Mouse (Mus musculus) testis, adult 2 months (tissue): ENCODE results near the gene Ptrh1. TPM values are rescaled to one million over a fixed set of nuclear protein-coding genes. Genes with fewer than 3 reads are reported as not detected.

Source experiments
- H3K27ac ChIP-seq: fragments of 200-500 bp; 2 replicates; pipeline ENCODE4 v1.5.1; 2012; ENCODE audit warnings: low read depth, low read length; ENCODE audit not compliant: control insufficient read depth, insufficient read depth
- H3K27me3 ChIP-seq: fragments of 200-500 bp; 2 replicates; pipeline ENCODE4 v1.6.1; 2012; ENCODE audit warnings: mild to moderate bottlenecking, low read length, moderate library complexity; ENCODE audit not compliant: control insufficient read depth, insufficient read depth
- H3K36me3 ChIP-seq: fragments of 200-500 bp; 2 replicates; pipeline ENCODE4 v1.6.1; 2012; ENCODE audit warnings: mild to moderate bottlenecking, low read length; ENCODE audit not compliant: control insufficient read depth, insufficient read depth
- H3K4me1 ChIP-seq: fragments of 200-500 bp; 2 replicates; pipeline ENCODE4 v1.6.1; 2012; ENCODE audit warnings: low read length; ENCODE audit not compliant: control insufficient read depth, insufficient read depth
- H3K4me3 ChIP-seq: fragments of 200-500 bp; 2 replicates; pipeline ENCODE4 v1.5.1; 2012; ENCODE audit warnings: low read depth, mild to moderate bottlenecking, low read length, moderate library complexity, mixed read lengths; ENCODE audit not compliant: control insufficient read depth
- CTCF ChIP-seq: fragments of 200-500 bp; IDR thresholded peaks from 2 replicates; pipeline ENCODE4 v1.5.1; 2012; ENCODE audit warnings: low read depth, mild to moderate bottlenecking, inconsistent platforms, low read length, moderate library complexity; ENCODE audit not compliant: control insufficient read depth, insufficient read depth, insufficient replicate concordance
- POLR2A ChIP-seq: fragments of 200-500 bp; IDR thresholded peaks from 2 replicates; pipeline ENCODE4 v1.6.1; 2012; ENCODE audit warnings: low read depth, mild to moderate bottlenecking, inconsistent platforms, low read length, moderate library complexity; ENCODE audit not compliant: control insufficient read depth
- polyA plus RNA-seq: library from polyadenylated mRNA; depleted of rRNA; stranded (reverse); fragments of >200 nt; gene quantifications from 2 replicates; pipeline ENCODE4 v1.2.3, GENCODE M21; 2012

Ptrh1 gene
- polyA plus RNA-seq, 1 experiment = 24.7 TPM

GRCm38 (mm10) chr2:32779714-32780113, 4.1 kb downstream of the Ptrh1 start:
- H3K4me3 ChIP-seq = no peak overlapping the region
- H3K4me1 ChIP-seq = peaks cover 15% of the 10 kb centered on the region
- H3K27ac ChIP-seq = no peak overlapping the region
- TF ChIP-seq POLR2A = no peak
- TF ChIP-seq CTCF = no peak
- no peaks in the 10 kb centered on the region for H3K36me3 ChIP-seq
- no peaks in the 10 kb centered on the region for H3K27me3 ChIP-seq

- Histone ChIP-seq H3K4me1 (peaks cover 8% of the 10 kb centered on the region), H3K27ac (no peak overlapping the region), H3K27me3 (no peaks in the 10 kb centered on the region), H3K36me3 (no peaks in the 10 kb centered on the region), H3K4me3 (no peak overlapping the region)
- TF ChIP-seq POLR2A (no peak), CTCF (no peak)
Measured at GRCm38 (mm10) chr2:32781710-32782109, 6.1 kb downstream of the Ptrh1 start.

- TF ChIP-seq POLR2A = no peak
- no peak for TF ChIP-seq CTCF
- H3K27ac ChIP-seq = 0 out of 2 replicates have a peak within 1 kb of the TSS, but pooled peaks have one; percentile 43
- H3K36me3 ChIP-seq = no peaks in the 10 kb centered on the region
- H3K27me3 ChIP-seq = no peaks in the 10 kb centered on the region
- H3K4me3 ChIP-seq = peak within 1 kb of the TSS; percentile 91
- peaks cover 8% of the 10 kb centered on the region for H3K4me1 ChIP-seq
Measured at GRCm38 (mm10) chr2:32784048-32784681, 8.6 kb downstream of the Ptrh1 start, which contains the start of gene Cfap157. Gene Cfap157, minus strand, starts transcription at chr2:32784428.

GRCm38 (mm10) chr2:32787176-32787575, 11.6 kb downstream of the Ptrh1 start:
- no peaks in the 10 kb centered on the region for H3K27me3 ChIP-seq
- H3K27ac ChIP-seq = no peak overlapping the region
- TF ChIP-seq CTCF (no peak), POLR2A (no peak)
- H3K36me3 ChIP-seq = no peaks in the 10 kb centered on the region; the same call in 1 of the 2 replicates
- H3K4me3 ChIP-seq = no peak overlapping the region
- H3K4me1 ChIP-seq = peaks cover 4% of the 10 kb centered on the region

- Histone ChIP-seq H3K27me3 (no peaks in the 10 kb centered on the region), H3K4me1 (peaks cover 4% of the 10 kb centered on the region), H3K4me3 (no peak overlapping the region), H3K27ac (no peak overlapping the region), H3K36me3 (no peaks in the 10 kb centered on the region; the same call in 1 of the 2 replicates)
- TF ChIP-seq POLR2A (no peak), CTCF (no peak)
Measured at GRCm38 (mm10) chr2:32788581-32788980, 13.0 kb downstream of the Ptrh1 start.

GRCm38 (mm10) chr2:32791297-32791696, 15.7 kb downstream of the Ptrh1 start:
- H3K36me3 ChIP-seq = no peaks in the 10 kb centered on the region; the same call in none of the 2 replicates
- no peak overlapping the region for H3K27ac ChIP-seq
- H3K4me1 ChIP-seq = no peaks in the 10 kb centered on the region; the same call in 1 of the 2 replicates
- H3K27me3 ChIP-seq = no peaks in the 10 kb centered on the region
- TF ChIP-seq CTCF (no peak), POLR2A (no peak)
- no peak overlapping the region for H3K4me3 ChIP-seq

- H3K27me3 ChIP-seq = no peaks in the 10 kb centered on the region
- H3K4me3 ChIP-seq = no peak overlapping the region
- H3K4me1 ChIP-seq = no peaks in the 10 kb centered on the region
- H3K27ac ChIP-seq = no peak overlapping the region
- TF ChIP-seq POLR2A (no peak), CTCF (no peak)
- peaks cover 1% of the 10 kb centered on the region for H3K36me3 ChIP-seq
Measured at GRCm38 (mm10) chr2:32795748-32796418, 20.3 kb downstream of the Ptrh1 start.
